Mouse (Mus musculus): ENCODE measurements around the gene Epha2. TPM values are rescaled to one million over a fixed set of nuclear protein-coding genes. Genes with fewer than 3 reads are reported as not detected.

The Epha2 gene
- 2.6 and 4.0 TPM in 2 replicates for polyA plus RNA-seq (2015; fragmentation: Nextera tagmentation; extraction: Ambion mirVana)

DNA sequence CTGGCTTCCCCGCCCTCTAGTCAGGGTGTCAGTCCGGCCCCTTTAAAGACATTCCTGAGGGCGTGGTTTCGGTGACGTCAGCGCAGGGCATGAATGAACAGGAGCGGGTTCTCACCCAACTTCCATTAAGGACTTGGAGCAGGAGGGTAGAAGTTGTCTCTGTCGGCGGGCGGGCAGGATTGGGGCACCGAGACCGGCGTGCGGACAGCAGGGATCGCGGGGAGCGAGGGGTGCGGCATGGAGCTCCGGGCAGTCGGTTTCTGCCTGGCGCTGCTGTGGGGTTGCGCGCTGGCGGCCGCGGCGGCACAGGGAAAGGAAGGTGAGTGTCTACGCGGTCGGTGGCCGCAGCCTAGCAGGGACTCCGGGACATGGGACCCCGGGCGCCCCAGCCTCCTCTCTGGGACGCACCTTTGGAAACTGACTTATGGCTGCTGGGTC is at the start of gene Epha2:
Gene Epha2, plus strand, starts transcription at position 125 of the 438 bp plus-strand sequence.
- 0 out of 2 replicates have a peak, but pooled peaks have one; percentile 43 for ATAC-seq (ENCODE audit: insufficient number of reproducible peaks, insufficient read depth, low FRiP score, low TSS enrichment, low read depth)
- Histone ChIP-seq H3K27ac (peak within 1 kb of the TSS; percentile 44; the same call in 1 of the 2 replicates), H3K4me3 (peak within 1 kb of the TSS; percentile 65), H3K4me2 (peak within 1 kb of the TSS; percentile 95), H3K9me3 (no peaks in the 10 kb centered on the region), H3K4me1 (peaks cover 57% of the 10 kb centered on the region), H3K36me3 (no peaks in the 10 kb centered on the region), H3K27me3 (peaks cover 68% of the 10 kb centered on the region), H3K9ac (peak within 1 kb of the TSS; percentile 83)
- WGBS, result under 1% methylated on average over 35 of the region's 35 CpGs

DNA sequence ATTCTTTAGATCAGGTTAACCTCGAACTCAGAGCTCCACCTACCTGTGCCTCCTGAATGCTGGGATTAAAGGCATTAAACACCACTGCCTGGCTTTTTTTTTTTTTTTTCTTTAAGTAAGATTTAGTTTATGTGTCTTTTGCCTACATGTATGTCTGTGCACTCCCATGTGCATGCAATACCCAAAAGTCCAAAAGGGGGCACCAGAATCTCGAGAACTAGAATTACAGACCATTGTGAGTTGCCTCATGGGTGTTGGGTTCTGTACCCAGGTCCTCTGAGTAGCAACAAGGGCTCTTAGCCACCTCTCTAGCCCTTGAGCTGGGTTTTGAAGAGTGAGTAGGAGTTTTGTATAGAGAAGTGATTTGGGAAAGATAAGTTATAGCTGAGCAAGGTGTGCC is 48.4 kb upstream of the Epha2 start:
- Histone ChIP-seq H3K36me3 (peaks cover 47% of the 10 kb centered on the region), H3K4me1 (peaks cover 21% of the 10 kb centered on the region), H3K27ac (no peak overlapping the region), H3K4me2 (no peak overlapping the region), H3K9me3 (no peaks in the 10 kb centered on the region), H3K27me3 (peaks cover 32% of the 10 kb centered on the region), H3K4me3 (no peak overlapping the region), H3K9ac (no peak overlapping the region)
- ATAC-seq (ENCODE audit: insufficient number of reproducible peaks, insufficient read depth, low FRiP score, low TSS enrichment, low read depth), result no peak
- WGBS, result 58% methylated on average over 2 of the region's 2 CpGs

DNA sequence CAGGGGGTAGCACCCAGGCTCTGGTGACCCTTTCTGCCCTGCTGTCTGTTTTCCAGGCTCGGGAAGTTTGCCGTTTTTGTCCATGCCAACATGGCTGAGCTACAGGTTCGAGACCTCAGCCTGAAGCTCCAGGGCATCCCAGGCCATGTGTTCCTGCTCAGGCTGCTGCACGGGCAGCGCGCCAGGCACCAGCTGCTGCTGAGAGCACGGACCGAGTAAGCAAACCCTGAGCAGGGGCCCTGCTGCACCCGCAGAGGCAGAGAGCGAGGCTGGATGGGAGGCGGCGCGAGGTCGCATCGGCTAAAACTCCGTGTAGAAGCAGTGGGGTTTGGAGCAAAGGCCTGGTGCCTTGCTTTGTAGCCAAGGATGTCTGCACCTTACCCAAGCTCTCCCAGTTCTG is 46.8 kb upstream of the Epha2 start:
- H3K4me1 ChIP-seq, result peaks cover 8% of the 10 kb centered on the region; the same call in 1 of the 2 replicates
- H3K36me3 ChIP-seq, result peaks cover 45% of the 10 kb centered on the region
- no peak for ATAC-seq (ENCODE audit: insufficient number of reproducible peaks, insufficient read depth, low FRiP score, low TSS enrichment, low read depth)
- 0 out of 2 replicates have a peak overlapping the region, but pooled peaks have one; percentile 3 for H3K4me2 ChIP-seq
- H3K9me3 ChIP-seq, result no peaks in the 10 kb centered on the region
- peaks cover 16% of the 10 kb centered on the region for H3K27me3 ChIP-seq
- WGBS, result 71% methylated on average over 16 of the region's 16 CpGs
- no peak overlapping the region for H3K4me3 ChIP-seq
- no peak overlapping the region for H3K9ac ChIP-seq
- H3K27ac ChIP-seq, result peak overlapping the region; percentile 34

DNA sequence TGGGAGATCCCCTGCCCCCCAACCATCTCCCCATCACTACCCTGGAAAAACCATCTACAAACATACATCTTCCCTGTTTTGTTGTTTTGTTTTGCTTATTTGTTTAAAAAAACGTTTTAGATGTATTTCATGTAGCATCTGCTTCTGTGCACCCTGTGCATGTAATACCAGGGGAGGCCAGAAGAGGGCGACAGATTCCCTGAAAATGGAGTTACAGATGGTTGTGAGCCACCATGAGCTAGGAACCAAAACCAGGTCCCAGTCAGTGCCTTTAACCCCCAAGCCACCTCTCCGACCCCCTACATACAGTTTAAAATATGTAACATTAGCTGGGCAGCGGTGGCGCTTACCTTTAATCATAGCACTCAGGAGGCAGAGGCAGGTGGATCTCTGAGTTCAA is 43.6 kb upstream of the Epha2 start:
- no peak overlapping the region for H3K27ac ChIP-seq
- peaks cover 26% of the 10 kb centered on the region for H3K36me3 ChIP-seq
- no peak overlapping the region for H3K9ac ChIP-seq
- no peak for ATAC-seq (ENCODE audit: insufficient number of reproducible peaks, insufficient read depth, low FRiP score, low TSS enrichment, low read depth)
- H3K9me3 ChIP-seq, result no peaks in the 10 kb centered on the region
- peaks cover 18% of the 10 kb centered on the region for H3K4me1 ChIP-seq
- H3K4me2 ChIP-seq, result no peak overlapping the region
- WGBS, result 69% methylated on average over 5 of the region's 5 CpGs
- no peaks in the 10 kb centered on the region for H3K27me3 ChIP-seq
- H3K4me3 ChIP-seq, result no peak overlapping the region

DNA sequence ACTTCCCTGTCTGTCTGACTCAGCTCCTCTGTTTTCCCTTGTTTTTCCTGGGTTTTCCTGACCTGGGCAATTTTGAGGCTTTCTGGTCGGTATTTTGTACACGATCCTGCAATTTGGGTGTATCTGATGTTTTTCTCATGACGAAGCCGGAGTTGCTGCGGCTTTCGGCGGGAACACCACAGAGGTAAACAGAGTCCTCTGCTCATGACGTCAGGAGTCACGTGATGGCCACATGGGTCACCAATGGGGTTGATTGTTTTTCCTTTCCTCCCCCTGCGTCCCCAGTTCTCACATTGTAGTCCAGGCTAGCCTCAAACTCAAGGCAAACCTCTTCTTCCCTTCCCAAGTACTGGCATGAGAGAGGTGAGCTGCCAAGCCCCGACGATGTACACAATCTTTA is 41.6 kb upstream of the Epha2 start:
- H3K27ac ChIP-seq, result peak overlapping the region; percentile 28; the same call in 1 of the 2 replicates
- H3K4me3 ChIP-seq, result no peak overlapping the region
- peaks cover 22% of the 10 kb centered on the region for H3K36me3 ChIP-seq
- WGBS, result 72% methylated on average over 12 of the region's 12 CpGs
- H3K4me2 ChIP-seq, result 0 out of 2 replicates have a peak overlapping the region, but pooled peaks have one; percentile 44
- peaks cover 12% of the 10 kb centered on the region for H3K4me1 ChIP-seq
- no peak overlapping the region for H3K9ac ChIP-seq
- no peaks in the 10 kb centered on the region for H3K9me3 ChIP-seq
- H3K27me3 ChIP-seq, result no peaks in the 10 kb centered on the region
- ATAC-seq (ENCODE audit: insufficient number of reproducible peaks, insufficient read depth, low FRiP score, low TSS enrichment, low read depth), result no peak

DNA sequence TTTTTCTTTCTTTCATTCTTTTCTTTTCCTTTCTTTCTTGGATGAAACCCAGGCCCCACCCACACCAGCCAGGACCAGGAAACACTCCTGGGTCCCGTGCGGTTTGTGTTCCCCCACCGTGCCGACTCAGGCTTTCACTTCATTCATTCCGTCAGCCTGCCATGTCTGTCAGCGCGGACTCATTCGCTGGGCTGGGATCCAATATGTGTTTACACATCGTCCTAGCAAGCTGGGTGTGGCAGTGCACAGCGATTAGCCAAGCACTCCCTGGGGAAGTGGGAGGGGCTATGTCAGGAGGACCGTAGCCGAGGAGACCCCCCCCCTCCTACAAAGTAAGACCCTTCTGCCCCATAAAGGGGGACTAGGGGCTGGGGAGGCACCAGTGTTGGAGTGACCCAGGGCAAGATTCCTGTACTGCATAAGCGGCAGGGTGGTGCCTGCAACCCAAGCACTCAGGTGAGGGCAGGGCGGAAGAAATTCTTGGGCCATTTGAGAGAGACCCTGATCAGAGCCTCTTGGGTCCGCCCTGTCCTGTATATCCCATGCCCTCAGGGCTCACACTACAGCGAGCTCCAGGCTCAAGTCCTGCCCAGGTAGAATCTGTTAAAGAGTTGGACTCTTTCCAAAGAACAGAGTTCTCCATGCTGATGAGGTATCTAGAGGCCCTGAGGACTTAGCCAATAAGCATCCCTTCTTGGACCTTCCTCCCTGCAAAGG is 40.9 kb upstream of the Epha2 start:
- H3K9me3 ChIP-seq, result no peaks in the 10 kb centered on the region
- H3K27ac ChIP-seq, result no peak overlapping the region
- H3K4me1 ChIP-seq, result peaks cover 10% of the 10 kb centered on the region
- peak overlapping the region; percentile 44 for H3K4me2 ChIP-seq
- peak; percentile 56; the same call in 1 of the 2 replicates for ATAC-seq (ENCODE audit: insufficient number of reproducible peaks, insufficient read depth, low FRiP score, low TSS enrichment, low read depth)
- H3K36me3 ChIP-seq, result peaks cover 17% of the 10 kb centered on the region
- H3K27me3 ChIP-seq, result no peaks in the 10 kb centered on the region
- 53% methylated on average over 16 of the region's 16 CpGs for WGBS
- H3K4me3 ChIP-seq, result no peak overlapping the region
- no peak overlapping the region for H3K9ac ChIP-seq

DNA sequence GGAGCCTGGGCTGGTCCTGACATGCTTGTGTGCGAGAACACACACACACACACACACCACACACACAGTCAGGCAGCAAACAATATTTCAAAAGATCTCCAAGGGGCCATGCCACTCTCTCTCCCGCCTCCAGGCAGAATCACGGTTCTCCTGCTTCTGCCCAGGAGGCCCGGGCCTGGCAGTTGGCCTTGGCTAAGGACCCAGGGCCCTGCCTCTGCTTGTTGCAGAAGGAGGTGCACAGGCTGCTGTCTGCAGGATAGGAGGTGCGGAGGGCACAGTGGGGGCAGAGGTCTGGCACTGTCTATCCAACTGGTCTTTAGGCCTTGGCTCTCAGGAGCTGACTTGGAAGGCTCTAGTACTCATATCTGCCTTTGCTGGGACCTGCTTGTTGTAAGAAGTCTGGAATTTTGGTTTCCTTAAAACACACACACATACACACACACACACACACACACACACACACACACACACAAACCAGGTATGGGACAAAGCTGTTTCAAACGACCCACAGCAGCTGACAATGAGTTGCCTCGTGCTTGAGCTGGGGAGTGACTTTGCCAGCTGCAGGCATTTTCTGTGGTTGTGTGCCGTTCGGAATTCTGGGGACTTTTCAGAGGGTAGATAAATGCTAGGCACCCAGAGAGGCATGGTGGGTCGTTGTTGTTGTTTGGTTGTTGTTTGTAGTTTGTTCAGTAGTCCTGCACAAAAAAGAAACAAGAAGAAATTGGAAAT is 38.0 kb upstream of the Epha2 start:
- Histone ChIP-seq H3K27ac (no peak overlapping the region), H3K4me2 (no peak overlapping the region), H3K4me3 (no peak overlapping the region), H3K9ac (no peak overlapping the region), H3K27me3 (no peaks in the 10 kb centered on the region), H3K9me3 (no peaks in the 10 kb centered on the region), H3K36me3 (no peaks in the 10 kb centered on the region), H3K4me1 (peaks cover 10% of the 10 kb centered on the region)
- 69% methylated on average over 10 of the region's 10 CpGs for WGBS
- no peak for ATAC-seq (ENCODE audit: insufficient number of reproducible peaks, insufficient read depth, low FRiP score, low TSS enrichment, low read depth)

DNA sequence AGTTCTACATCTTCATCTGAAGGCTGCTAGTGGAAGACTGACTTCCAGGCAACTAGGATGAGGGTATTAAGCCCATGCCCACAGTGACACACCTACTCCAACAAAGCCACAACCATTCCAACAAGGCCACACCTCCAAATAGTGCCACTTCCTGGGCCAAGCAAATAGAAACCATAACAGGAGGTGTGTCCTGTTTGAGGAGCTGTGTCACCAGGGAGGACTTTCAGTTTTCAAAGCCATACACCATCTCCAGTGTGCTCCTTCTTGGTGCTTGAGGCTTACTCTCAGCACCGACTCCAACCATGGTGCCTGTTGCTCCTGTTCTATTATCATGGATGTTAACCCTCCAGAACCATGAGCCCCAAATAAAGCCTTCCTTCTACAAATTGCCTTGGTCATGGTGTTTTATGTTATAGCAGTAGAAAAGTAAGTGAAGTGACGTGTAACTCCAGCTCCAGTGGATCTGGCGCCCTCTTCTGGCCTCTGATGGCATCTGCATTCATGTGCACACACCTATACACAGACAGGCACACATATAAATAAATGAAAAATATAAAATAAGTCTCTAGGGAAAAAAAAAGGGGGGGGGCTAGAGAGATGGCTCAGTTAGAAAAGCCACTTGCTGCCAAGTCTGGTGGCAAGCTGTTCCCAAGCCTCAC is 34.9 kb upstream of the Epha2 start:
- H3K9ac ChIP-seq, result no peak overlapping the region
- no peak overlapping the region for H3K4me3 ChIP-seq
- no peaks in the 10 kb centered on the region for H3K4me1 ChIP-seq
- no peaks in the 10 kb centered on the region for H3K27me3 ChIP-seq
- ATAC-seq (ENCODE audit: insufficient number of reproducible peaks, insufficient read depth, low FRiP score, low TSS enrichment, low read depth), result no peak
- no peak overlapping the region for H3K27ac ChIP-seq
- H3K9me3 ChIP-seq, result no peaks in the 10 kb centered on the region
- no peak overlapping the region for H3K4me2 ChIP-seq
- 95% methylated on average over 3 of the region's 3 CpGs for WGBS
- no peaks in the 10 kb centered on the region for H3K36me3 ChIP-seq

DNA sequence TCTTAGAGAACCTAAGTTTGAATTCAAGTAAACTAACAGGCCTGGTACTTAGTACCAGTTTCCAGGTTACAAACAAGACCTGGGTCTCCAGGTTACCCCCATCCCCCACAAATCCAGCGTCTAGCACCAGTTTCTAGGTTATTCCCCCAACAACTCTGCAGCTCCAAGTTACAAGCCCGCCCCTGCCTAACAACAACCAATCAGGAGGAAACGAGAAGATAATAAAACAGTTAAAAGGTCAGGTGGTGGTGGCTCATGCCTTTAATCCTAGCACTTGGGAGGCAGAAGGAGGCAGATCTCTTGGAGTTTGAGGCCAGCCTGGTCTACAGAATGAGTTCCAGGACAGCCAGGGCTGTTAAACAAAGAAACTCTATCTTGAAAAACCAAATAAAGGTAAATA is 33.8 kb upstream of the Epha2 start:
- H3K27ac ChIP-seq, result no peak overlapping the region
- no peak overlapping the region for H3K4me2 ChIP-seq
- WGBS, result 78% methylated on average over 3 of the region's 3 CpGs
- H3K4me3 ChIP-seq, result no peak overlapping the region
- no peak for ATAC-seq (ENCODE audit: insufficient number of reproducible peaks, insufficient read depth, low FRiP score, low TSS enrichment, low read depth)
- H3K9me3 ChIP-seq, result no peaks in the 10 kb centered on the region
- no peak overlapping the region for H3K9ac ChIP-seq
- no peaks in the 10 kb centered on the region for H3K27me3 ChIP-seq
- H3K36me3 ChIP-seq, result no peaks in the 10 kb centered on the region
- no peaks in the 10 kb centered on the region; the same call in 1 of the 2 replicates for H3K4me1 ChIP-seq

DNA sequence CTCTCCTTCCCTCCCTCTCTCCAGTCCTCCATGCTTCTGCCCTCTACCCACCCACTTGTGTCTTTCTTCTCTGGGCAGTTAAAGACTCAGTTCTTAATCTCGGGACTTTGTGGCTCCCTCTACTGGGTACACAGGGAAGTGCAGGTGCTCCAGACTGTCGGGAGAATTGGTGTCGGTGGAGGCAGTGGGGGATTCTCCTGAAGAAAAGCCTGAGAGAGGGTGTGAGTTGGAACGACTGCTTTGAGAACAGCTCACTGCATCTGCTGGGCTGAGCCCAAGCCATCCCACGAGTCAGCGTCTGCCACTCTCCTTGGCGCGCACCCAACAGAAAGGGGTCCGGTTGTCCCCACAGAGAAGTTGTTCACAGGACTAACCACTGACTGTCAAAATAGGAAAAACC is 33.2 kb upstream of the Epha2 start:
- 38% methylated on average over 9 of the region's 9 CpGs for WGBS

DNA sequence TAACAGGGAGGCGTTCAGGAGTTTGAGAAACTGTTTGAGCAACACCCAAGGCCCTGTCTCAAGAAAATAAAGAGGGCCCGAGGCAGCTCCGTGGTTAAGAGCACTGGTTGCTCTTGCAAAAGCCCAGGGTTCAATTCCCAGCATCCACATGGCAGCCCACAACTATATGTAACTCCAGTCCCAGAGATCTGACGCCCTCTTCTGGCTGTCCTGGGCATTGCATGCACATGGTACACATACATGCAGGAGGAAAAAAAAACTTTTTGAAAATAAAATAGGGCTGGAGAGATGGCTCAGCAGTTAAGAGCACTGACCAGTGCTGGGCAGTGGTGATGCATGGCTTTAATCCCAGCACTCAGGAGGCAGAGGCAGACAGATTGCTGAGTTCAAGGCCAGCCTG is 32.7 kb upstream of the Epha2 start:
- 80% methylated on average over 4 of the region's 4 CpGs for WGBS
- Histone ChIP-seq H3K4me1 (peaks cover 7% of the 10 kb centered on the region), H3K9me3 (no peaks in the 10 kb centered on the region), H3K36me3 (no peaks in the 10 kb centered on the region), H3K27ac (no peak overlapping the region), H3K4me3 (no peak overlapping the region), H3K4me2 (no peak overlapping the region), H3K9ac (no peak overlapping the region), H3K27me3 (no peaks in the 10 kb centered on the region)
- no peak for ATAC-seq (ENCODE audit: insufficient number of reproducible peaks, insufficient read depth, low FRiP score, low TSS enrichment, low read depth)

More for the DNA sequence above, 33.2 kb upstream of the Epha2 start:
- Histone ChIP-seq H3K4me3 (no peak overlapping the region), H3K27ac (no peak overlapping the region), H3K9me3 (no peaks in the 10 kb centered on the region), H3K4me2 (no peak overlapping the region), H3K36me3 (no peaks in the 10 kb centered on the region), H3K27me3 (no peaks in the 10 kb centered on the region), H3K9ac (no peak overlapping the region), H3K4me1 (peaks cover 2% of the 10 kb centered on the region)
- no peak for ATAC-seq (ENCODE audit: insufficient number of reproducible peaks, insufficient read depth, low FRiP score, low TSS enrichment, low read depth)
